Mouse (Mus musculus) forebrain, embryonic 16.5 days (tissue): Measurements from ENCODE around the gene Rbm20. TPM values are rescaled to one million over a fixed set of nuclear protein-coding genes. Genes with fewer than 3 reads are reported as not detected.

Experiments
- ATAC-seq: fragments of 200-750 bp; cut with Nextera tagmentation; 2 replicates; pipeline ENCODE4 v1.8.0; 2017; ENCODE audit warnings: mild to moderate bottlenecking, moderate library complexity
- H3K27ac ChIP-seq: fragments of 300-500 bp; sonication (generic); 2 replicates; pipeline ENCODE4 v1.5.1; 2014; ENCODE audit warnings: low read length, control low read depth
- H3K27me3 ChIP-seq: fragments of 300-500 bp; sonication (generic); replicated peaks from 2 replicates; pipeline ENCODE4 v1.6.1; 2014; ENCODE audit warnings: low read length; ENCODE audit not compliant: control insufficient read depth, insufficient read depth
- H3K36me3 ChIP-seq: fragments of 300-500 bp; sonication (generic); 2 replicates; pipeline ENCODE4 v1.6.1; 2014; ENCODE audit not compliant: control insufficient read depth, insufficient read depth
- H3K4me1 ChIP-seq: fragments of 300-500 bp; sonication (generic); replicated peaks from 2 replicates; pipeline ENCODE4 v1.6.1; 2014; ENCODE audit warnings: low read length; ENCODE audit not compliant: control insufficient read depth, insufficient read depth
- H3K4me2 ChIP-seq: fragments of 300-500 bp; sonication (generic); 2 replicates; pipeline ENCODE4 v1.6.1; 2014; ENCODE audit warnings: mild to moderate bottlenecking, low read length, control low read depth
- H3K4me3 ChIP-seq: fragments of 300-500 bp; sonication (generic); replicated peaks from 2 replicates; pipeline ENCODE4 v1.5.1; 2014; ENCODE audit warnings: mild to moderate bottlenecking, low read length, control low read depth
- H3K9ac ChIP-seq: fragments of 300-500 bp; sonication (generic); replicated peaks from 2 replicates; pipeline ENCODE4 v1.6.1; 2014; ENCODE audit warnings: low read depth, low read length, control low read depth
- H3K9me3 ChIP-seq: fragments of 300-500 bp; sonication (generic); 2 replicates; pipeline ENCODE4 v1.6.1; 2016; ENCODE audit warnings: low read length; ENCODE audit not compliant: control insufficient read depth
- WGBS: fragments of 180-500 bp; shearing (Covaris S2); extraction: QIAGEN DNeasy Blood & Tissue Kit; methylation state at CpG from one replicate; pipeline ENCODE4 v1.1.7; 2014; 5-methylcytosine and 5-hydroxymethylcytosine counted together
- polyA plus RNA-seq: library from polyadenylated mRNA; unstranded; fragments of >200 nt; fragmentation: Nextera tagmentation; extraction: Ambion mirVana; gene quantifications from 2 replicates; pipeline ENCODE4 v1.2.1, GENCODE M21; 2015

The Rbm20 gene
- polyA plus RNA-seq, 1 experiment from 2014 or later, result 3.9 TPM

GRCm38 (mm10) chr19:53891569-53891968 lies 214.5 kb downstream of the Rbm20 start:
- Histone ChIP-seq H3K36me3 (no peaks in the 10 kb centered on the region), H3K27ac (no peak overlapping the region), H3K4me3 (no peak overlapping the region), H3K27me3 (no peaks in the 10 kb centered on the region), H3K4me1 (peaks cover 5% of the 10 kb centered on the region), H3K9ac (no peak overlapping the region), H3K9me3 (no peaks in the 10 kb centered on the region), H3K4me2 (no peak overlapping the region)
- no peak for ATAC-seq
- WGBS, result 88% methylated on average over 2 of the region's 2 CpGs

DNA sequence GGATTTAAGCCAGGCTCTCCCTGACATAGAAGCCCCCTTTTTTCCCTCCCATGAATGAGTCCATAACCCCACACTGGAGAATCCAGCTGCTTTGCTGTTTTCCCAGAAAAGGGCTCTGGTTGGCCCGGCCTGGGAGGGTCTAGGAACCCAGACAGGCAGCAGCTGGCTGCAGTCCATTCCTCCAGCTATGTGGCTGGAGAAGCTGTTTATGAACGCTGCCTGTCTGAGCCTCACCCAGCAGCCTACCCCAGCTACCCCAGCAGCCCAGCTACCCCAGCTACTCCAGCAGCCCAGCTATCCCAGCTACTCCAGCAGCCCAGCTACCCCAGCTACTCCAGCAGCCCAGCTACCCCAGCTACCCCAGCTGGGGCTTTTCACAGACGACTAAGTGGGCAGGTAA lies 215.0 kb downstream of the Rbm20 start, which contains the start of gene Pdcd4:
Gene Pdcd4, plus strand, starts transcription at position 171 of the 400 bp plus-strand sequence.
- no peak within 1 kb of the TSS for H3K9ac ChIP-seq
- H3K4me3 ChIP-seq, result no peak within 1 kb of the TSS
- no peaks in the 10 kb centered on the region for H3K9me3 ChIP-seq
- 33% methylated on average over 3 of the region's 3 CpGs for WGBS
- H3K27ac ChIP-seq, result no peak within 1 kb of the TSS
- ATAC-seq, result no peak
- H3K4me2 ChIP-seq, result no peak within 1 kb of the TSS
- H3K4me1 ChIP-seq, result peaks cover 5% of the 10 kb centered on the region
- no peaks in the 10 kb centered on the region for H3K36me3 ChIP-seq
- H3K27me3 ChIP-seq, result no peaks in the 10 kb centered on the region

DNA sequence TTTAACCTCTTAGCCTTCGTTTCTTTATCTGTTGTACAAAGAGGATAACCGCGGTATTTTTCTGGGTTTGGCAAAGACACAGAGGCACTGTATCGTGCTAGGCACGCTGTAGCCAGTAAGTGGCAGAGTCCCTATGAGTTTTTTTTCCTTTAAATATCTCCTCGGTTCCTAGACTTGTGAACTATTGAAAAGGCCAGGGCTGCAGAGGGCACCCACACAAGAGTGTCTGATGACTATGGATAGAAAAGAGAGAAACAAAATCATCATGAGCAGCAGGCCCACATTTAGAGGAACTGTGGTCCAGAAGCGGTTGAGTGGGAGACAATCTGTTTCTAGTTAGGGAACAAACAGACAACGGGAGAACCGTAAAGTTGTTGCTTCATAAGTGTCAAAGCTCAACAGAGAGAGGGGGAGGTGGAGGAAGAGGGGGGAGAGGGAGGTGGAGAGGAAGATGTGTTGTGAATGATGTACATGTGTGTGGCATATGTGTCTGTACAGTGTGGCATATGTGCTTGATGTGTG lies 215.8 kb downstream of the Rbm20 start:
- 51% methylated on average over 9 of the region's 9 CpGs for WGBS
- ATAC-seq, result no peak; the same call in 1 of the 2 replicates
- H3K4me1 ChIP-seq, result peaks cover 5% of the 10 kb centered on the region
- H3K9ac ChIP-seq, result no peak overlapping the region
- H3K27ac ChIP-seq, result no peak overlapping the region
- no peaks in the 10 kb centered on the region for H3K27me3 ChIP-seq
- no peaks in the 10 kb centered on the region for H3K9me3 ChIP-seq
- no peak overlapping the region for H3K4me2 ChIP-seq
- no peak overlapping the region for H3K4me3 ChIP-seq
- H3K36me3 ChIP-seq, result no peaks in the 10 kb centered on the region

DNA sequence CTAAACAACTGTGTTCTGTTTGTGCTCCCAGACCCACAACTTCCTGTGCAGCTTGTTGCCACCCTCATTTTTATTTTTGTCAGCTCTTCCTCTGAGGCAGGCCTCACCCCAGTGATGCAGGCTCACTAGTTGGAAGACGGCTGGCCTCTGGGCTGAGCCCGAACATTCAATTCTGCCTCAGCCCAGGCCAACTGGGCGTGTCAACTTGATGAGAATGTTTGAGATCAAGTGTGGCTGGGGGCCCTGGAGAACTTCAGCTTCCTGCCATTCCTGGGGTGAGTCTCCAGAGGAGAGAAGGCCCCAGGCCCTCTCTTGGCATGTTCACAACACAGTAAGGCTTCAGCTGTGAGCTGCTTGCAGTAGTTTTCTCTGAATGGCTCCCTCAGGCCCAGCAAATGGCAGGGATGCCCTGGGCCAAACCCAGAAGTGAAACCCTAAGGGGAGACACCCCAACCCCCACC lies 216.6 kb downstream of the Rbm20 start:
- H3K36me3 ChIP-seq, result no peaks in the 10 kb centered on the region
- no peaks in the 10 kb centered on the region for H3K27me3 ChIP-seq
- H3K9me3 ChIP-seq, result no peaks in the 10 kb centered on the region
- H3K4me1 ChIP-seq, result peaks cover 5% of the 10 kb centered on the region
- H3K4me3 ChIP-seq, result no peak overlapping the region
- H3K27ac ChIP-seq, result no peak overlapping the region
- WGBS, result 85% methylated on average over 3 of the region's 3 CpGs
- ATAC-seq, result no peak
- H3K4me2 ChIP-seq, result no peak overlapping the region
- no peak overlapping the region for H3K9ac ChIP-seq

GRCm38 (mm10) chr19:53894538-53895121 lies 217.5 kb downstream of the Rbm20 start:
- Histone ChIP-seq H3K27me3 (no peaks in the 10 kb centered on the region), H3K27ac (no peak overlapping the region), H3K9me3 (no peaks in the 10 kb centered on the region), H3K9ac (no peak overlapping the region), H3K36me3 (no peaks in the 10 kb centered on the region), H3K4me1 (peaks cover 3% of the 10 kb centered on the region), H3K4me3 (no peak overlapping the region), H3K4me2 (no peak overlapping the region)
- ATAC-seq, result no peak
- 79% methylated on average over 12 of the region's 12 CpGs for WGBS

GRCm38 (mm10) chr19:53898046-53898445 lies 220.9 kb downstream of the Rbm20 start:
- no peak overlapping the region for H3K4me2 ChIP-seq
- 74% methylated on average over 5 of the region's 5 CpGs for WGBS
- no peak for ATAC-seq

GRCm38 (mm10) chr19:53898498-53898897 lies 221.4 kb downstream of the Rbm20 start:
- no peak overlapping the region for H3K4me3 ChIP-seq
- peaks cover 6% of the 10 kb centered on the region for H3K4me1 ChIP-seq
- no peak for ATAC-seq
- WGBS, result 70% methylated on average over 4 of the region's 4 CpGs
- no peak overlapping the region for H3K27ac ChIP-seq
- H3K36me3 ChIP-seq, result no peaks in the 10 kb centered on the region
- H3K4me2 ChIP-seq, result no peak overlapping the region
- no peaks in the 10 kb centered on the region for H3K27me3 ChIP-seq
- no peaks in the 10 kb centered on the region for H3K9me3 ChIP-seq
- no peak overlapping the region for H3K9ac ChIP-seq

More at GRCm38 (mm10) chr19:53898046-53898445, 220.9 kb downstream of the Rbm20 start:
- Histone ChIP-seq H3K9ac (no peak overlapping the region), H3K4me1 (peaks cover 6% of the 10 kb centered on the region), H3K4me3 (no peak overlapping the region), H3K9me3 (no peaks in the 10 kb centered on the region), H3K36me3 (no peaks in the 10 kb centered on the region), H3K27me3 (no peaks in the 10 kb centered on the region), H3K27ac (no peak overlapping the region)

- Histone ChIP-seq H3K4me1 (peaks cover 6% of the 10 kb centered on the region), H3K9me3 (no peaks in the 10 kb centered on the region), H3K27me3 (no peaks in the 10 kb centered on the region), H3K36me3 (no peaks in the 10 kb centered on the region), H3K4me2 (no peak overlapping the region), H3K9ac (no peak overlapping the region), H3K27ac (no peak overlapping the region), H3K4me3 (no peak overlapping the region)
- no peak for ATAC-seq
- WGBS, result 73% methylated on average over 25 of the region's 25 CpGs
Measured at GRCm38 (mm10) chr19:53898970-53899900, 222.1 kb downstream of the Rbm20 start.

- Histone ChIP-seq H3K4me2 (no peak overlapping the region), H3K36me3 (no peaks in the 10 kb centered on the region), H3K27ac (no peak overlapping the region), H3K4me3 (no peak overlapping the region), H3K4me1 (peaks cover 9% of the 10 kb centered on the region), H3K27me3 (no peaks in the 10 kb centered on the region), H3K9ac (no peak overlapping the region), H3K9me3 (no peaks in the 10 kb centered on the region)
- no peak for ATAC-seq
- 86% methylated on average over 14 of the region's 14 CpGs for WGBS
Measured at GRCm38 (mm10) chr19:53899941-53900610, 223.0 kb downstream of the Rbm20 start.
